Mouse (Mus musculus) heart, embryonic 15.5 days (tissue): ENCODE data around the gene Fgd3. TPM values are rescaled to one million over a fixed set of nuclear protein-coding genes. Genes with fewer than 3 reads are reported as not detected.

Experiments
- ATAC-seq: fragments of 200-750 bp; cut with Nextera tagmentation; replicated peaks from 2 replicates; pipeline ENCODE4 v1.8.0; 2017; ENCODE audit warnings: low read depth, moderate TSS enrichment; ENCODE audit not compliant: insufficient number of reproducible peaks, insufficient read depth, low FRiP score
- H3K27ac ChIP-seq: fragments of 300-500 bp; sonication (generic); 2 replicates; pipeline ENCODE4 v1.5.1; 2015; ENCODE audit warnings: mild to moderate bottlenecking, inconsistent platforms
- H3K27me3 ChIP-seq: fragments of 300-500 bp; sonication (generic); 2 replicates; pipeline ENCODE4 v1.6.1; 2015; ENCODE audit warnings: inconsistent platforms
- H3K36me3 ChIP-seq: fragments of 300-500 bp; sonication (generic); 2 replicates; pipeline ENCODE4 v1.6.1; 2015; ENCODE audit warnings: mild to moderate bottlenecking, inconsistent platforms
- H3K4me1 ChIP-seq: fragments of 300-500 bp; sonication (generic); replicated peaks from 2 replicates; pipeline ENCODE4 v1.6.1; 2015; ENCODE audit warnings: inconsistent platforms
- H3K4me2 ChIP-seq: fragments of 300-500 bp; sonication (generic); 2 replicates; pipeline ENCODE4 v1.6.1; 2015; ENCODE audit warnings: inconsistent platforms, mild to moderate bottlenecking, moderate library complexity
- H3K4me3 ChIP-seq: fragments of 300-500 bp; sonication (generic); 2 replicates; pipeline ENCODE4 v1.5.1; 2015; ENCODE audit warnings: mild to moderate bottlenecking, inconsistent platforms
- H3K9ac ChIP-seq: fragments of 300-500 bp; sonication (generic); 2 replicates; pipeline ENCODE4 v1.6.1; 2015; ENCODE audit warnings: mild to moderate bottlenecking, inconsistent platforms
- H3K9me3 ChIP-seq: fragments of 300-500 bp; sonication (generic); replicated peaks from 2 replicates; pipeline ENCODE4 v1.6.1; 2016; ENCODE audit warnings: inconsistent platforms
- WGBS: fragments of 180-500 bp; shearing (Covaris S2); methylation state at CpG from one replicate; pipeline ENCODE4 v1.1.7; 2015; ENCODE audit warnings: mixed read lengths; 5-methylcytosine and 5-hydroxymethylcytosine counted together
- polyA plus RNA-seq: library from polyadenylated mRNA; unstranded; fragments of >200 nt; fragmentation: Nextera tagmentation; extraction: Ambion mirVana; gene quantifications from 2 replicates; pipeline ENCODE4 v1.2.1, GENCODE M21; 2015

Fgd3 gene
- polyA plus RNA-seq, 1 experiment from 2014 or later: 0.14 TPM

DNA sequence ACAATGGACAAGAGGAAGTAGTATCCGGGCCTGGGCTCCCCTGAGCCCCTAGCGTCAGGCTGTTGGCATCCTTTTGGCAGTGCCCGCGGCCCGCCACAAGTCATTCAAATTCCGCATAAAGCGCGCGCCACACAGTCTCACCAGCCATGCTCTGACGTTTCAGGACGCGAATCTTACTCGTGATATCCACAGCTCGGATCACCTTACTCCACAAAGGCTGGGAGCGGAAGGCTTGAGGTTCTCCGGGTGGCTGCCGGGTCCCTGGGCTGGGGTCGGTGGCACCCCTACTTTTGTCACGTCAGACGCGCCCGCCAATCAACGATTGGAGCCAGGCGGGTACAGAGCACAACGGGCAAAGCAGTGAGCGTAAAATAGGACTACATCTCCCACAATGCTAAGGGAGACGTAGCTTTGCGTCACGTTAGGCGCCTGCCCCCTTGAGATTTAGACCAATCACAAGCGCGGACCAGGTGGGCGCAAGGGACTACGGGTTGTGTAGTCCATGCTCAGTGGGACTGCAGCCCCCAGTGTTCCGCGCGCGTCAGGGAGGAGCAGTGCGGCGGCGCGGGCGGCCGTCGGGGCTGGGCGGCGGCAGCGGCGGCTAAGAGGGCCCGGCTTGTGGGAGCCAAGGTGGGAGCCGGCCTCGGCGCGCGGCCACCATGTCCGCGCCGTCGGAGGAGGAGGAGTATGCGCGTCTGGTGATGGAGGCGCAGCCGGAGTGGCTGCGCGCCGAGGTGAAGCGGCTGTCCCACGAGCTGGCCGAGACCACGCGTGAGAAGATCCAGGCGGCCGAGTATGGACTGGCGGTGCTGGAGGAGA is 21.1 kb upstream of the Fgd3 start, which contains the start of gene Bicd2:
TSS of gene Bicd2 (plus strand) at position 574 of the 819 bp plus-strand sequence.
- WGBS: under 1% methylated on average over 73 of the region's 74 CpGs
- ATAC-seq: peak; percentile 97
- peak within 1 kb of the TSS; percentile 79 for H3K4me3 ChIP-seq

DNA sequence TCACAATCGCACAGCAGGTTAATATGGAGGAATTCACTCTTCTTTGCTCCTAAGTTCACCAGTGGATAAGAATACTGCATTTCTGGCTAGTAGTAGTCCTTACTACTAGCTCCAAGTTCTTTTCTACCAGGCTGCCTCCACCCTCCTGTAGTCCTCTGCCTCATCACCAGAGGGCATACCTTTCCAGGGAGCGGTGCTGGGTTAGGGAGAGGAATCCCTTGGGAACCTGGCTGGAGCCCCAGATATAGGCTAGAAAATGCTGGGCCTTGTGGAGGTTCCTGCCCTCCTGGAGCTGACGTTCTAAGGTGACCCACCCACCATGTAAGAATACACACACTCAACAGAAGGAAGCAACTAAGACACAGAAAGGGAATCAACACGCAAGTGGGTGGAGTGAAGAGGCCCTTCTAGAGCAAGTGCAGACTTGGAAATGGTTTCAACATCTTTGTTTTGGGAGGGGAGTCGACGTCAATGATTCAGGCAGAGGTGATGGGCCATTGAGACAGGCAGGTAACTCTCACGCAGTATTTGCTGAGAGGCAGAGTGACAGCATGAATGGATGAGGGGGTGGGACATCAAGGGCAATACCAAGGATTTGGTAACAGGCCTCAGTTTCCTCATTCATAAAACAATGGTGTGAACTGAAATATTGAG is 18.9 kb upstream of the Fgd3 start:
- H3K4me3 ChIP-seq: no peak overlapping the region
- 67% methylated on average over 7 of the region's 7 CpGs for WGBS
- H3K27ac ChIP-seq: no peak overlapping the region
- H3K4me1 ChIP-seq: peaks cover 28% of the 10 kb centered on the region
- no peak for ATAC-seq
- H3K4me2 ChIP-seq: no peak overlapping the region
- no peaks in the 10 kb centered on the region for H3K27me3 ChIP-seq
- no peak overlapping the region for H3K9ac ChIP-seq
- H3K36me3 ChIP-seq: no peaks in the 10 kb centered on the region
- no peaks in the 10 kb centered on the region for H3K9me3 ChIP-seq

More for the DNA sequence above, 21.1 kb upstream of the Fgd3 start, which contains the start of gene Bicd2:
- Histone ChIP-seq H3K9ac (peak within 1 kb of the TSS; percentile 92), H3K4me1 (peaks cover 50% of the 10 kb centered on the region), H3K27me3 (no peaks in the 10 kb centered on the region), H3K36me3 (no peaks in the 10 kb centered on the region), H3K27ac (peak within 1 kb of the TSS; percentile 76), H3K9me3 (no peaks in the 10 kb centered on the region), H3K4me2 (peak within 1 kb of the TSS; percentile 71)

DNA sequence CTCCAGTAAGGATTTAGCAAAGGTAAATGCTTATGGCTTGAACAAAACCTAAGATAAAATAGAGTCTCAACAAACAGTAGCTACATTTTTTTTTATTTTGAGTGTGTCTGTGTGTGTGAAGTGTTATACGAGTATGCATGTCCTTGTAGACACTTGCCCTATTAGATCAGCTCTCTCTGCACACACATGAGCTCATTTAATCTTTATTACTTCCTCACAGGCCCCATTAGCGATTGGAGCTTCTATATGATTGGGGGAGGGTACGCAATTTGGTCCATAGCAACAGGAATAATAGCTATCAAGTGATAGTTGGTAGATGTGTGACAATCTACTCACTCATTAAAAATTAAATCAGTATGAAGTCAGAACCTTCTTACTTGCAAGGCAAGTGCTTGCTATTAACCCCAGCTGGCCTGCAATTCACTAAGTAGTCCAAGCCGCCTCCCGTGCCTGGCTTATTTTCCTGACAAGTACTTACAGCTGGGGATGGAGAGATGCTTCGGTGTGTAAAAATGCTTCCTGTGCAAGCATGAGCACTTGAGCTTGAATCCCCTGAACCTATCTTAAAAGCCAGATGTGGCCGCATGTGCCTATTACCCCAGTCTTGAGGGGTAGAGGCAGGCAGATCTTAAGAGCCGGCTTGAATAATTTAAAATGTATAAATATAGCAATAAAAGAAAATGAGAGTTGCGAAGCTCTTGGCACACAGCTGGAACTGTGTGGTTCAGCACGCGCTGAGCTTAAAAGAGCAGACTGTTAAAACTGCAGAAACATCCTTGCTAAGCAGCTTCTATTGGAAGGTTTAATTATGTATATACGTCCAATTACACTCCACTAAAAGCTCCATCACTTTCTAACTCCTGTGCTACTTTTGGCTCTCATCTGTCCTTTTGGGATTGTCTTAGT is 15.2 kb upstream of the Fgd3 start:
- 81% methylated on average over 12 of the region's 12 CpGs for WGBS
- Histone ChIP-seq H3K4me1 (peaks cover 4% of the 10 kb centered on the region), H3K9ac (no peak overlapping the region), H3K4me3 (no peak overlapping the region), H3K27ac (no peak overlapping the region), H3K36me3 (no peaks in the 10 kb centered on the region), H3K9me3 (no peaks in the 10 kb centered on the region), H3K4me2 (no peak overlapping the region), H3K27me3 (no peaks in the 10 kb centered on the region)
- no peak for ATAC-seq

DNA sequence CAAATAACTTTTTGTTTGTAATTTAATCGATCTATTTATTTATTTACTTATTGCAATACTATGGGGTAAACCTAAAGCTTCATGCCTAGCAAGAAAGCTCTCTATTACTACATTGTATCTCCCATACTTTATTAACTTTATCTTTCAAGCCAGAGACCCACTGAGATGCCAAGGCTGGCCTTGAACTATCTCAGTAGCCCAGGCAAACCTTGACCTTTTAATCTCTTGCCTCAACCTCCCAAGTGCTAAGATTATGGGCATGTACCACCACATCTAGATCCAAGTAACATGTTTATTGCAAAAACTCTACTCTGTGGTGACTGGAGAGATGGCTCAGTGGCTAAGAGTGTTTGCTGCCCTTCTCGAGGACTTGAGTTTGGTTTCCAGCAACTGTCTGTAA is 13.1 kb upstream of the Fgd3 start:
- Histone ChIP-seq H3K4me2 (no peak overlapping the region), H3K27me3 (no peaks in the 10 kb centered on the region), H3K4me1 (no peaks in the 10 kb centered on the region), H3K27ac (no peak overlapping the region), H3K4me3 (no peak overlapping the region), H3K9ac (no peak overlapping the region), H3K9me3 (no peaks in the 10 kb centered on the region), H3K36me3 (no peaks in the 10 kb centered on the region)
- 56% methylated on average over 2 of the region's 2 CpGs for WGBS
- ATAC-seq: no peak

DNA sequence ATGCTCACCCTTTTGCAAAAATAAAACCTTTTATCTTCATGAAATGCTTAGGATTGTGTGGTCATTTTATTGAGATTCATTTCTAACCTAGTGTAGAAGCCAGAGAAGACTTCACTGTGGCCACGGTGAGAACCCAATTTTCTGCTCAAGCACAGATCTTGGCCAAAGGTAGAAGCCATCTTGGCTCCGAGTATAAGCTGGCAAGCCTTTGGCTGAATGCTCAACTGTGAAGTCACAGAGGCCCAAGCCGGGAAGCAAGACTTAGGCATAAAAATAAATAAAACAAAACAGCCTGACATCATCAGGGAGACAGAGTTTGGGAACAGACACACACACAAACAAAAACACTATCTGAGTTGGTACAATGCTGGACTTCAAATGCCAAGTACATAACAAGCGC is 8.0 kb upstream of the Fgd3 start:
- ATAC-seq: no peak
- no peak overlapping the region for H3K4me2 ChIP-seq
- H3K36me3 ChIP-seq: no peaks in the 10 kb centered on the region
- H3K9me3 ChIP-seq: no peaks in the 10 kb centered on the region
- H3K27me3 ChIP-seq: no peaks in the 10 kb centered on the region
- no peak overlapping the region for H3K4me3 ChIP-seq
- H3K27ac ChIP-seq: no peak overlapping the region
- no peak overlapping the region for H3K9ac ChIP-seq
- H3K4me1 ChIP-seq: no peaks in the 10 kb centered on the region
- WGBS: 75% methylated on average over 4 of the region's 4 CpGs

DNA sequence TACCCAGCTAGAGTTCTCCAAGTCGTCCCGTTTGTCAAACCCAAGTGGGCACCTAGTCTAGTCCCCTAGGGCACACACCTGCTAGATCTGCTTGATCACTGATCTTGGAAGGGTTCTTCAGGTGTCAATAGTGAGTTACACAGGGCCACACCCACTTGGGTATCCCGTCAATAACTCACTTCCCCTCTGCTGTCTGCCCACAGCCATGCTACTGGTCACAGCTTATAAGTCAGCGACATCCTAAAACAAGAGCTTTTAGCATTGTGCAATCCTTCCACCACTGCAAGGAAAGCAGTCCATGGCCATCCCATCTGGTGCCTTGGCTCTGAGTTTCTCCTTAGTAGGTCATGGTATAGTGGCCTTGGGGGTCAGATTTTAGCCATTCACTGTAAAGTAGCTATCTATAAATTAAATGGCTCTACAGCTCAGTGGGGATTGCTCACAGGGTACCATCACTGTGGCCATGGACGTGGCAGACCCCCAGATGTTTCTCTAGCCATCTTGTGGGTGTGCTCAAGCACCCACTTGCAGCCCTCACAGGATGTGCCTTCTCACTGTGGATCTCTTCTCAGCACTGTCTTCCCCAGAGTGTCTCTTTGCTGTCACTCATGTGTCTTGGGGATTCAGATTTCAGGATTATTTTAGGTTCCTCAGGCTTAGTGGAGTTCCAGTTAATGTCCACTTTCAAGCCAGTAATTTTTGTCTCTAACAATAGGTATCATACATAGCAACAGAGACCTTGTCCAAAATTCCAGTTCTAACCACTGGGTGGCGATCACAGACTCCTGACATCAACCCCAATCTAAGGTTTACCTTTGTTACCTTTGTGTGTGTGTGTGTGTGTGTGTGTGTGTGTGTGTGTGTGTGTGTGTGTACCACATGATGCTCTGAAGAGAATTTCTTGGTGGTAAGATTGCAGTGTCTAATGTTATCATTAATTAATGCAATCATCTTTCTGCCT is 6.4 kb upstream of the Fgd3 start:
- no peaks in the 10 kb centered on the region for H3K9me3 ChIP-seq
- H3K9ac ChIP-seq: no peak overlapping the region
- no peaks in the 10 kb centered on the region for H3K36me3 ChIP-seq
- H3K27me3 ChIP-seq: no peaks in the 10 kb centered on the region
- no peaks in the 10 kb centered on the region for H3K4me1 ChIP-seq
- no peak overlapping the region for H3K4me2 ChIP-seq
- WGBS: 53% methylated on average over 6 of the region's 6 CpGs
- H3K27ac ChIP-seq: no peak overlapping the region
- ATAC-seq: no peak
- H3K4me3 ChIP-seq: no peak overlapping the region

DNA sequence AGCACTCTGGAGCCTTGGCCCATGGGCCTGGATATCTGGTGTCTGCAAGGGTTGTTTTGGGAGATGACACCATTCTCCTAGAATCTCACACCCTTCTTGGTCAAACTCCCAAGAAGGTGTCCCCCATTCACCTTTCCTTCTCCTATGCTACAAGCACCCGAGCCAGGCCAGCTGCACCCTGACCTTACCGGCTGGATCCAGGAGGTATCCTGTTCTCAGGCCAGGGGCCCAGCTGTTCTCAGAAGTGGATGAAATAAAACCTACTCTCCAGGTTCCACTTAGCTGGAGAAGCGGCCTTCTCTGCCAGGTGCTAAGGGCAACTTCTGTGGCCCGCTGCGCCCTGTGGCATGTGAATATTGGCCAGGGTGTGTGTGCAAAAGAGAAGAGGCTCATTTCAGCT is 4.8 kb upstream of the Fgd3 start:
- Histone ChIP-seq H3K9me3 (no peaks in the 10 kb centered on the region), H3K9ac (no peak overlapping the region), H3K27me3 (no peaks in the 10 kb centered on the region), H3K36me3 (no peaks in the 10 kb centered on the region), H3K27ac (no peak overlapping the region), H3K4me3 (no peak overlapping the region), H3K4me2 (no peak overlapping the region), H3K4me1 (peaks cover 6% of the 10 kb centered on the region)
- no peak for ATAC-seq
- 79% methylated on average over 5 of the region's 5 CpGs for WGBS

DNA sequence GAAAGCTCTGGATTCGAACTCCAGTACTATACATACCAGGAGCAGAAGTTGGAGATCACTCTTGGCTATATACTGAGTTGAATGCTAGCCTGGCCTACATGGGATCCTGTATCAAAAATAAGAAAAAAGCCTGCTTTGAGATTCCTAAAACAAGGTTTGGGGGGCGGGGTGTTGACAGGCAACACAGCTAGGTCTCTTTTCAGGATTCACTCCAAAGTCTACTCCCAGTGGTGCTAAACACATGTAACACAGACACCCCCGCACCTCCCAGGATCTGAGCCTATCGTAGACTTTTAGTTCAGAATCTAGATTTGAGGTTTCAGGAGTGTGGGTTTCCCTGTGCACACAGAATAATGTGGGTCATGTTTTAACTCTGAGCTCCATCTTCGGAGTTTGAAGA is 2.6 kb upstream of the Fgd3 start:
- no peak overlapping the region for H3K27ac ChIP-seq
- no peaks in the 10 kb centered on the region for H3K36me3 ChIP-seq
- no peak overlapping the region for H3K9ac ChIP-seq
- no peak overlapping the region for H3K4me2 ChIP-seq
- H3K9me3 ChIP-seq: no peaks in the 10 kb centered on the region
- H3K4me1 ChIP-seq: peaks cover 11% of the 10 kb centered on the region
- H3K4me3 ChIP-seq: no peak overlapping the region
- no peak for ATAC-seq
- no peaks in the 10 kb centered on the region for H3K27me3 ChIP-seq
- 85% methylated on average over 5 of the region's 5 CpGs for WGBS

DNA sequence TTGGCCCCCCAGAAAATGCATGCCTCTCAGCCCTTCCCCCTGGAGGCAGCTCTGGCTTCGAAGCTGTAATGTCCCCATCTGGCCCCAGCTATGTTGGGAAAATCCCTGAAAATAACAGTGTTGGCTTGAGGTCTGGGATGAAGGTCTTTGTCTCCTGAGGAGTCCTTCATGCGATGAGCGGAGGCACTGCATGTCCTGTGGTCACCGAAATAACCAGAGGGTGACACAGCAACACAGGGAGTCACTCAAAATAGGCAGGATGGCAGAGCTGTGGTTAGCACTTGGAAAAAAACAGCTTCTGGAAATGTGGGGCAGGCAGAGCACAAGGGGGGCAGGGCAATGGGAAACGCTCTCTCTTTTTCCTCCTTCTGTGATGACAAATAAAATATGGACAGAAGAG is 2.1 kb upstream of the Fgd3 start:
- no peaks in the 10 kb centered on the region for H3K27me3 ChIP-seq
- H3K9me3 ChIP-seq: no peaks in the 10 kb centered on the region
- no peak overlapping the region for H3K27ac ChIP-seq
- H3K36me3 ChIP-seq: no peaks in the 10 kb centered on the region
- H3K9ac ChIP-seq: no peak overlapping the region
- 67% methylated on average over 5 of the region's 5 CpGs for WGBS
- no peak overlapping the region for H3K4me2 ChIP-seq
- ATAC-seq: no peak
- H3K4me1 ChIP-seq: peaks cover 11% of the 10 kb centered on the region
- H3K4me3 ChIP-seq: no peak overlapping the region

DNA sequence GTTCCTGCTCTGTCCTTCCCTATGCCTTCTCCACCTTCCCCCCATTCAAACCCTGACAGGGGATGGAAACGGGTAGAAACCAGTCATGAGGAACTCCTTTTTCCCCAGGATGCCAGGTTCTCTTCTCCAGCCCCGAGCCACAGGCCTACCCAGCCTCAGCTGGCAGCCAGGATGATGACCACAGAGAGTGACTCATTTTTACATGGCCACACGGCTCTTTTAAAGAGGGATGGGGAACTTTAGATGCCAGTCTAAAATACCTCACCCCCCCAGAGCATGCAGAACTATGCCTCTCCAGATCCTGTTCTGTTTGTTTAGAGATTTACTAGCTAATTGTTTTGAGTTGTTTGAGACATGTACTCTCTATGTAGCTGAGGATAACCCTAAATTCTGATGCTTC is 1.3 kb upstream of the Fgd3 start:
- H3K27me3 ChIP-seq: no peaks in the 10 kb centered on the region
- no peaks in the 10 kb centered on the region for H3K9me3 ChIP-seq
- no peak overlapping the region for H3K4me3 ChIP-seq
- H3K9ac ChIP-seq: no peak overlapping the region
- no peak for ATAC-seq
- H3K27ac ChIP-seq: no peak overlapping the region
- WGBS: 77% methylated on average over 3 of the region's 3 CpGs
- H3K4me2 ChIP-seq: no peak overlapping the region
- peaks cover 11% of the 10 kb centered on the region for H3K4me1 ChIP-seq
- H3K36me3 ChIP-seq: no peaks in the 10 kb centered on the region
